Mouse (Mus musculus): Measurements from ENCODE around the gene Eif5a2.

Gene Eif5a2

DNA sequence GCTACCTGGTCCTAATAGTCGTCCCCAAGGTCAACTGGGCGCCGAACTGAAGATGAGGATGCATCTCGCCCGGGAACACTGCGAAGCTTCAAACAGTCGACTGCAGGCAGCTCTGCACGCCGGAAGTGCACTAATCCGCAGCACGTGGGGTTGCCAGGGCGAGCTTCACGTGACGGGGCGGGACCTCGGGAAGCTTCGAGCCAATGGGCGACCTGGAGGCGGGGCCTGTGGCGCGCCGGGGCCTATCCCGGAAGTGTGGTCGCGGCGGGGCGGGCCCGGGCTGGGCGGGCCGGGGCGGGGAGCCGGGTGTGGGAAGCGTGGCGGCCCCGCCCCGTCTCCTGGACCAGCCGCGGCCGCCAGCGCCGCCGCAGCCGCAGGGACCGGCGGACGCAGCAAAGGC is at the start of gene Eif5a2:
Eif5a2 (plus strand) TSS at position 283 of the 400 bp plus-strand sequence.
- ChIA-PET POLR2A (interaction anchor here (1.1 to 3.8 kb wide), 4 partner anchors 24 to 25 kb away, joined by 5 to 45 read pairs (median 22); partner anchors contain the start of gene Rpl22l1 (in 4 of the 4)), CTCF (interaction anchor here in 1 of 4 experiments (0.7 to 1.4 kb wide), 2 partner anchors 35 to 616 kb away, joined by 3 to 5 read pairs; no protein-coding TSS in a partner anchor)

DNA sequence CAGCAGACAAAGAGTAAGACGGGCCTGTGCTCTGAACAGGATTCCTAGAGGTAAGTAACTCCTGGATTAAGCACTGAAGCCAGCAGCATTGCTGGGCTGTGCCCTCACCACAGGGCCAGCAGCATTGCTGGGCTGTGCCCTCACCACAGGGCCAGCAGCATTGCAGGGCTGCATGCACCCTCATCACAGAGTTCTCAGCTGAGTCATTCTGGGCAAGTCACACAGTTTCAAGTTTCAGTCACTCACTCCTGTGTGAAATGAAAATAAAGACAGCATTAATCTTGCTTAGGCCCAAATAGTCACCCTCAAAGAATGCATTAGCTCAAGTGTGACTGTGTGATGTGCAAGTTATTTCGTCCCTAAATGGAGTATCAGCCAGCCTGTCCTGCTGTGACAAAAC is 46.4 kb upstream of the Eif5a2 start:
- ChIA-PET POLR2A (no interaction called here), CTCF (interaction anchor here in 1 of 4 experiments (0.9 to 1.0 kb wide), 2 partner anchors 11 to 12 kb away, joined by 3 to 4 read pairs; no protein-coding TSS in a partner anchor)

DNA sequence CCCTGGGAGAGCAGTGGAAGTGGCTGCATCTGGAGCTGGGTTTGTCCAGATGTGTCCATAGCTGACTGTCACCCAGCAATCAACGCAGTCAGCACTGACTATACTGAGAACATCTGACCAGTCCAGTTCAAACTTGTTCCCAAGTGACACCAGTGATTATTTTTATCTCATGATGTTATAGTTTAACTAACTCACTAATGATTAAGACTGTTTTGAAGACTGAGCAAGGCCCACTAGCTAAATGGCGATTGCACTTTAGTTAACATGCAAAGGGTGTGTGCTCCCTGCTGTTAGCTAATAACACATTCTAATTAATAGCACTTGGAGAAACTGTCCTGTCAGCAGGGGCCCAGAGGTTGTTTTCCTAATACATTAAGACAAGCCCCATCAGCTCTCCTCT is 44.1 kb upstream of the Eif5a2 start:
- POLR2A ChIA-PET: no interaction called here
- CTCF ChIA-PET: interaction anchor here (0.6 to 2.1 kb wide), 4 partner anchors 9 to 14 kb away, joined by 3 to 6 read pairs (median 4); no protein-coding TSS in a partner anchor

DNA sequence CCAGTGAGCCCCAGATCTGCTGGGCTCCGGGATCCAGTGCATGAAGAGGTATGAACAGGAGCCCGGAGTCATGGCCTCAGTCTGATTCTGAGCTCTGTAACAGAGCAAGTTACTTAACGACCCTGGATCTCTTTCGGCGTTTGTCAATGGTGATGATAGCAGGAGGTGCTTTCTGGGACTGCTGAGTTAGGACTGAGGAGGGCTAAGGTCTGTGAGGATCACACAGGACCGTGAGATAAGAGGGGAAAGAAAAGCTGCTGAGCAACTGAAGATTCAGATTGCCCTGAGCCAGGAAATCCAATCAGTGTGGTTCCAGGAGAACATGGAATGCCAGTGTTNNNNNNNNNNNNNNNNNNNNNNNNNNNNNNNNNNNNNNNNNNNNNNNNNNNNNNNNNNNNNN is 40.7 kb upstream of the Eif5a2 start:
- ChIA-PET CTCF (interaction anchor here in 1 of 4 experiments (0.6 kb wide), 1 partner anchor 1272 kb away, joined by 3 read pairs; no protein-coding TSS in a partner anchor), POLR2A (no interaction called here)

DNA sequence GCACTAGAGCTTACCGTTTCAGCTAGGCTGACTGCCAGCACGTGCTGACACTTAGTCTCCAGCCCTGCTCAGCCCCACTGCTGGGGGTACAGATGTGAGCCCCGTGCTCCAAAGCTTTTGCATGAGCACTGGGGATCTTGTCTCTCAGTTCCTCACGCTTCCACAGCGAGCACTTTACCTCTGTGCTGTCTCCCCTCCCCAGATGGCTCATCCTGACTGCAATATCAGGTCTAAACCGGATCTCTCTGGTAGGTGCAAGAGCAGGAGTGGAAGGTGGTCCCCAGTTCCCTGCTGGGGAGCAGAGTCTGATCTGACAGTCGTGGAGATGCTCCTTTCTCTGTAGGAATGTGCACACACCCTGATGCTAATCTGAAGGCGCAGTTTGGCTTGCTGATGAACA is 37.8 kb upstream of the Eif5a2 start:
- POLR2A ChIA-PET: interaction anchor here in 1 of 4 experiments (1.0 kb wide), 1 partner anchor 14 kb away, joined by 3 read pairs; no protein-coding TSS in a partner anchor
- CTCF ChIA-PET: interaction anchor here in 1 of 4 experiments (0.7 to 2.1 kb wide), 2 partner anchors 20 to 33 kb away, joined by 3 to 6 read pairs; no protein-coding TSS in a partner anchor

DNA sequence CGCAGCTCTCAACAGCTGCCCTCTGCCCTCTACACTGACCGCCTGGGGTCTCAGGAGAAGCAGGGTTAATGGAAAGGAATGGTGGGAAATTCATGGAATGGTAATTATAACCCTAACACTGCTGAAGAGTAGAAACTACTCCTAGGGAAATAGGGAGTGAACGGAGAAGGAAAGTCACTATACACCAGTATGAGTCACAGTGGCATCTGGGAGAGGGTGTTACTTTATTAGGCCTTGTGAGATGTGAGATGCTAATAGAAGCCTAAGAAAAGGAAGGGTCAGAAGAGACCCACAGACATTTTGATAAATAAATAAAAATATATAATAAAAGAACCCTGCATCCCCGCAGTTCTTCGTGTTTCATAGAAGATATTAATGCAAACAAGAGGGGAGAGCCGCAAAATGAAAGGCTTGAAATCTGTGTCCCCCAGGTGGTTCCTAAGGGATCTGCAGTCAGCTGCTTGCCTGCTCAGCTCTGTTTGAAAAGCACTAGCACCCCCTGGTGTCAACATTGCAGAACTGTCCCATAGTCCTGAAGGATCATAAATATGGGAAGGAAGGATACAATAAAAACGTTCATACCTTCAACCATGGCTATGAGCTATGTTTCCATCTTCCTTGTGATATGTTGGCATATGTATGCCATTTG is 35.1 kb upstream of the Eif5a2 start:
- ChIA-PET POLR2A (interaction anchor here in 2 of 4 experiments (0.7 to 1.8 kb wide), 4 partner anchors 36 to 1075 kb away, joined by 3 to 8 read pairs (median 4); partner anchors contain the start of gene Rpl22l1 (in 1 of the 2)), CTCF (interaction anchor here (0.6 to 1.9 kb wide), 49 partner anchors 9 to 844 kb away, joined by 3 to 31 read pairs (median 4); partner anchors contain the start of gene Eif5a2 (in 1 of the 4))

DNA sequence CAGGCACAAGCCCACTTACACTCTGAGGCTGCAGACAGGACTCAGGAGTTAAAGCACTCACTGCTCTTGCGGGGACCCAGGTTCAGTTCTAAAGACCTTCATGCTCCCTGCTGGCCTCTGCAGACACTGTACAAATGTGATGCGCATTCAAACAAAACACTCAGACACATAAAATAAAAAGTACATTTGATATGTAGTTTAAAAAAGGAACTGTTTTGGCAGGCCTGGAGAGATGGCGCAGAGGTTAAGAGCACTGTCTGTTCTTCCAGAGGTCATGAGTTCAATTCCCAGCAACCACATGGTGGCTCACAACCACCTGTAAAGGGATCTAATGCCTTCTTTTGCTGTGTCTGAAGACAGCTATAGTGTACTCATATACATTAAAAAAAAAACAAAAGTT is 32.9 kb upstream of the Eif5a2 start:
- ChIA-PET CTCF (no interaction called here), POLR2A (interaction anchor here in 2 of 4 experiments (1.7 to 2.0 kb wide), 2 partner anchors 57 kb away, joined by 4 to 8 read pairs; partner anchors contain the start of gene Rpl22l1 (in 2 of the 2))

DNA sequence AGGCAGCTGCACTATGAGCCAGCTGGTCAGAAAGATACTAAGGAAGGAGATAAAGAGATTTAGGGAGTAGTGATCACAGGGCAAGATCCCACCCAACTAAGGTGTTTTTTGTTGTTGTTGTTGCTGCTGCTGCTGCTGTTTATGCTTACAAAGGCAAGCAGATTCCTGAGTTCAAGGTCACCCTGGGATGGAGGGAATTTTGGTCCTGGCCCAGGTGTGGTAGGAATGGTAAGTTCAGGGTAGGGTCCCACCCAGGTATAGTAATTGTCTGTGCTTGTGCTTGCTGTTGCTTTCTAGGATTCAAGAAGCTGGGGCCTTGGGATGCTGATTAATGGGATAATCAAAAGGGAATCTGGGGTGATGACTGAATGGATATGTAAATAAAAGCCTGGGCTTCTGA is 32.1 kb upstream of the Eif5a2 start:
- POLR2A ChIA-PET: interaction anchor here in 2 of 4 experiments (1.7 to 2.0 kb wide), 2 partner anchors 56 to 57 kb away, joined by 4 to 8 read pairs; partner anchors contain the start of gene Rpl22l1 (in 2 of the 2)
- CTCF ChIA-PET: interaction anchor here in 1 of 4 experiments (0.7 kb wide), 1 partner anchor 844 kb away, joined by 3 read pairs; no protein-coding TSS in a partner anchor

DNA sequence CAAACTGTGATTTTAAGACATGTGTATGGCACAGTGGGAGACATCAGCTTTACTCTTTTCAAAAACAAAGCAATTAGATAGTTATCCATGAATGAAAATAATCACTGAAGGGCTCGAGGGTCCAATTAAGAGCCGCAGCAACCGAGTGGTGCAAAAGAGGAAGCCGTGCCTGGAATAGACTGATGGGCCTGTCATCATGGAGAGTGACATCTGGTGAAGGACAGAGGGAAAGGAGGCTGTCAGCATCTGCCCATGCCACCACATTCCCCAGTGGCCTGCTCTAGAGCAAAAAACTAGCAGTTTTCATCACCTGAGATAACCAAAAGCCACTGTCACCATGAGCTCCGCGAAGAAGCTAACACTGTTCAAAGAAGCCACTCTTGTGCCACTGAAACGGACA is 25.6 kb upstream of the Eif5a2 start:
- ChIA-PET POLR2A (interaction anchor here in 1 of 4 experiments (0.9 kb wide), 1 partner anchor 50 kb away, joined by 4 read pairs; the partner anchor contains the start of gene Rpl22l1), CTCF (interaction anchor here in 1 of 4 experiments (1.6 kb wide), 1 partner anchor 9 kb away, joined by 10 read pairs; no protein-coding TSS in a partner anchor)

DNA sequence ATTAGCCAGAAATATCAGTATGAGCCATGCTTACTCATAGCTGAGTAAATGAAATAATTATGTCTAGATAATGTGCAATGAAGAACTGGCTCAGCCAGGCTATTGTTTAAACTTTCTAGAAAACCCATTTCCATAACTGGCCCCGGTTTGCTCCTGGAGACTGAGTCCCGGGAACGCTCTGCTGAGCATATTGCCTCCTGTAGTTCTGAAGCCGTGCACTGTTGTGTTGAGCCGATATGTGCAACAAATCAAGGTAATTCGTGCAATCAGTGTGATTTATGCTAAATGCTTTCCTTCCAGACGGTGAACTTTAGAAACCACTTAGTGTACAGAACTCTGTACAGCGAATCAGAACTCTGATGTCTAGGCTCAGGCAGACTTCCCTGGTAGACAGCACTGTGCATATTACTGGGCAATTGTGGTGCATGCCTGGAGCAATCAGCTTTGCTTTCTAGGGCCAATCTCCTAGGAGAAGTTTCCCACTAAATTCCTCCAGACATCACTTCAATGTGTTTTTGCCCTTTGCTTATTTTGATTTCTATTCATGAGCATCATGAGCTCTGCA is 19.8 kb upstream of the Eif5a2 start:
- CTCF ChIA-PET: no interaction called here
- POLR2A ChIA-PET: interaction anchor here in 3 of 4 experiments (1.3 to 2.9 kb wide), 3 partner anchors 10 to 45 kb away, joined by 3 to 8 read pairs (median 3); partner anchors contain the start of gene Rpl22l1 (in 2 of the 3)

DNA sequence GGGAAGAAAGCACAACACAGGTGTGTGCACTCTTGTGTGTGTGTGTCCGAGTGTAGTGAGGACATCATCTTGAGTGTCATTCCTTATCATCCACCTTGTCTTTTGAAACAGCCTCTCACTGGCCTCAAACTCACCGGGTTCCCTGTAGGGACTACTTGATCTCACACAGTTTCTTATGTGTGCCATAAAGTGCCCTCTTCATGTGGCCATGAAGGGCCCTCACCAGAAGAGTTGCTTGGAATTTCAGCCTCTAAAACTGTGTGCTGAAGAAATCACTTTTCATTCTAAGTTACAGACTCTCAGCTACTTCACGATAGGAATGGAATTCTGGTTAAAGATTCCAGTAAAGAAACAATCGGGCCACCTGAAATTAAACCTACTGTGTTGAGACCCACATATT is 14.1 kb upstream of the Eif5a2 start:
- ChIA-PET CTCF (no interaction called here), POLR2A (interaction anchor here in 1 of 4 experiments (1.1 kb wide), 1 partner anchor 38 kb away, joined by 3 read pairs; the partner anchor contains the start of gene Rpl22l1)

DNA sequence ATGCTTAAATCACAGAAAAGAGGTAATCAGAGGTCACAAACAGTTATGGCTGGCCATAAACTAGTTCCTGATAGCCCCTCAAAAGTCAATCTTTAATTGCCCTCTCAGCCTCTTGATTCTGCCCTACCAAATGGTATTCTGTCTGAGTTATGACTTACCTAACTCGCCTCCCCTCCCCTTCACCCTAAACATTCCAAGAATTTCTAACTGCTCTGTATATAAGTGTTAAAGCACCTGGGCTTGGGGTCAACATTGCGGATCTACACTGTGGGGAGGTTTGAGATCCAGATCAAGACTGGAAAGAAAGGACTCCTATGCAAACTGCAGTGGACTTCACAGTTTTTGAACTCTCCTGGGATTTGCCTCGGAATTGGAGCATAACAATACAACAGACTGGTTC is 12.9 kb upstream of the Eif5a2 start:
- CTCF ChIA-PET: no interaction called here
- POLR2A ChIA-PET: no interaction called here

DNA sequence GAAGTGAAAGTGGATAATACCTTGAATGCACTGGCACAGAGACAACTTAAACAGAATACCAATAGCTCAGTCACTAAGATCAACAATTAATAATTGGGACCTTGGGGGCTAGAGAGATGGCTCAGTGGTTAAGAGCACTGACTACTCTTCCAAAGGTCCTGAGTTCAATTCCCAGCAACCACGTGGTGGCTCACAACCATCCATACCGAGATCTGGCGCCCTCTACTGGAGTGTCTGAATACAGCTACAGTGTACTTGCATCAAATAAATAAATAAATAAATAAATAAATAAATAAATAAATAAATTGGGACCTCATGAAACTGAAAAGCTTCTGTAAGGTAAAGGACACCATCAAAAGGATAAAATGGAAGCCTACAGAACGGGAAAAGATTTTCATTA is 8.2 kb upstream of the Eif5a2 start:
- CTCF ChIA-PET: interaction anchor here in 1 of 4 experiments (1.3 kb wide), 1 partner anchor 13 kb away, joined by 4 read pairs; no protein-coding TSS in a partner anchor
- POLR2A ChIA-PET: interaction anchor here in 2 of 4 experiments (2.3 to 4.5 kb wide), 2 partner anchors 32 to 33 kb away, joined by 8 to 17 read pairs; partner anchors contain the start of gene Rpl22l1 (in 2 of the 2)

DNA sequence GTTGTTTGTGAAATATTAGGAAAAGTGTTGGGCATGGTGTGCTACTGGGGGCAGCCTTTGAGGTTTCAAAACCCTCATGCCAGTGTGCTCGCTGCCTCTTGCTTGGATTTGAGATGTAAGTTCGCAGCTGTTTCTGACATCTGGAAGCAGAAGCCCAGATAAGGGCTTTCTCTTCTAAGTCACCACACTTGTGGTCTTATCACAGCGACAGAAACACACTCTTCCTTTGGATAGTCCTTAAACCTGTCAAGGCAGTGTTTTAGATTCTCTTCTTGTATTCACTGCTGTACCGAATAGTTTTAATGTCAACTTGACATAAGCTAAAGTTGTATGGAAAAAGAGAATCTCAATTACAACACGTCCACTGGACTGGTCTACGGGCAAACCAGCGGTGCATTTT is 5.7 kb upstream of the Eif5a2 start:
- ChIA-PET POLR2A (interaction anchor here in 2 of 4 experiments (0.9 to 4.5 kb wide), 3 partner anchors 30 to 31 kb away, joined by 3 to 17 read pairs (median 8); partner anchors contain the start of gene Rpl22l1 (in 2 of the 2)), CTCF (no interaction called here)

DNA sequence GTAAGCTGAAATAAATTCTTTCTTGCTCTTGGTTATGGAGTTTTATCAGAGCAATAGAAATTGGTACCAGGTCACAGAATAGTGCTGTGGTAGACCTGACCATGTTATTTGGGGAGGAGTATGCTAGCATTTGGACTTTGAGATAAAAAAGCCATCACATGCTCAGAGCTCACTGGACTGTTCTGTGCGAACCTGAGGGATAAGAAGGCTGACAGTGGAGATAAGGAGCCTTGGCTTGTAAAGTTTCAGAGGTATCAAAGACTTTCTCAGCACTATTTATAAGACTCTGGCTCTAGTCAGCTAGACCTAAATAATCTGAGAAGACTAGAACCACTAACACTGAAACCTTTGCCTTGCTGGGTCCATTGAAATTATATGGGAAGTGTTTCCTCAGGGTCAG is 5.1 kb upstream of the Eif5a2 start:
- POLR2A ChIA-PET: interaction anchor here in 2 of 4 experiments (0.9 to 4.5 kb wide), 2 partner anchors 29 to 30 kb away, joined by 3 to 17 read pairs; partner anchors contain the start of gene Rpl22l1 (in 1 of the 2)
- CTCF ChIA-PET: no interaction called here

DNA sequence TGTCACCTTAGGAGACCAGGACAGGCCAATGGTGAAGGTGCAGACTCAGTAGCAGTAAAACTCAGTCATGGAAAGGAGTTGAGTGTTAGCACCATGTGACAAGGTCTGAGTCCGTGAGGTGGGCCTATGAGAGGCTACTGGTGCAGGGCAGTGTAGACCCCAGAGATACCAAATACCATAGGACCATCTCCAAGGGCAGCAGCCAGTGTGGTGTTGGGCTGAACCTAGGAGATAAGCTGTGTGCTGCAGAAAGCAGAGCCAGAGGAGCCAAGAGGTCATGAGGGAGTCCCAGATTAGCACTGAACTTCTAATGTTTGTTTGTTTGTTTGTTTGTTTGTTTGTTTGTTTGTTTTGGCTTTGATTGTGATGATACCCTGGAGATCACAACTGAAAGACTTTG is 4.6 kb upstream of the Eif5a2 start:
- ChIA-PET CTCF (no interaction called here), POLR2A (no interaction called here)

DNA sequence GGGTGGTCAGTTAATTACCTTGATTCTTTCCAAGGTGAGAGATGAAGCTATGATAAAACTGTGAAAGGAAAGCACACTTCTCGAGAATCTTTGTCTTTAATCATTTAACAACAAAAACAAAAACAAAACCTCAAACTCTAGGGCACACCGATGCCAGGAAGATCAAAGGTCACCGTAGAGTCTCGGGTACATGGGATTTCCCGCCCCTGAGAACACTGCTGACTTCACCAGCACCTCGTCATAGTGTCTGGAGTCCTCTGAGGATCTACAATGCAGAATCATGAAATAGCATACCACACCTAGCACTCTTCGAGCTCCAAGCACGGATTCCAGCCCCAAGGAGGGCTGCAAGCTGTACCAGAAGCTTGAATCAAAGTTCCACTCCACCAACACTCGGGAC is 565 bp upstream of the Eif5a2 start:
- ChIA-PET POLR2A (interaction anchor here (1.1 to 3.8 kb wide), 4 partner anchors 25 kb away, joined by 5 to 45 read pairs (median 22); partner anchors contain the start of gene Rpl22l1 (in 4 of the 4)), CTCF (interaction anchor here in 2 of 4 experiments (0.5 to 1.4 kb wide), 3 partner anchors 34 to 616 kb away, joined by 3 to 5 read pairs (median 3); no protein-coding TSS in a partner anchor)

DNA sequence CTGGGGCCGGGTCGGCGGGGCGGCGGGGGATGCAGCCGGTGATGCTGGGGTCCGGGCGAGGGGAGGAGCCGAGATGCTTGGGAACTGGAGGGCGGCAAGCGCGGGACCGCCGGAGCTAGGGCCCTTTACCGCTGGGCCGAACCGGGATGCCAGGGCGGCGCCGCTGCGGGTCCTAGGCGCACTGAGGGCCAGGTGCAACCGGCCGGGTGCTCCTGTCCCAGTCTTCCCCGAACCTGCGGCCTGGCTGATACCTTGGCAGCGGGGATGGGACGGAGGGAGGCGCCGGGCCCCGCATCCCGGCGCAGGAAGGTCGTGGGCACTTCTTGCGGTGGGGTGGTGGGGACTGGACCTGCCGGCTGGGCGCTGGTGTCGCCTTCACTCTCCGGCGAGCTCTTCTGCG is 346 bp downstream of the Eif5a2 start:
- POLR2A ChIA-PET: interaction anchor here (1.1 to 3.8 kb wide), 4 partner anchors 24 kb away, joined by 5 to 45 read pairs (median 22); partner anchors contain the start of gene Rpl22l1 (in 4 of the 4)
- CTCF ChIA-PET: interaction anchor here in 1 of 4 experiments (1.4 kb wide), 1 partner anchor 35 kb away, joined by 5 read pairs; no protein-coding TSS in a partner anchor

DNA sequence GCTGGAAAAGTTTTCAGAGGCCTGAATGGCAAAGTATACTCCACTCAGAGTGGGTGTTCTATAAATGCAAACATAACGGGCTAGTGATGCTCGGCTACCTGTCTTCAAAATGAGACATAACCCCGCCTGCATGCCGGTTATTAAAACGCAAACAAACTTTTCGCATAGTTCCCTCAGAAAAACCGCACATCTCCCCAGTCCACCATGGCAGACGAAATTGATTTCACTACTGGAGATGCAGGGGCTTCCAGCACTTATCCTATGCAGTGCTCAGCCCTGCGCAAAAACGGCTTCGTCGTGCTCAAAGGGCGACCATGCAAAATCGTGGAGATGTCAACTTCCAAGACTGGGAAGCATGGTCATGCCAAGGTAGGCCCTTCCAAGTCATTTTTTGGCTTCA is 772 bp downstream of the Eif5a2 start:
- POLR2A ChIA-PET: interaction anchor here in 3 of 4 experiments (1.6 to 3.8 kb wide), 4 partner anchors 10 to 24 kb away, joined by 3 to 45 read pairs (median 22); partner anchors contain the start of gene Rpl22l1 (in 3 of the 3)
- CTCF ChIA-PET: no interaction called here

All from embryonic stem cell, embryonic (primary cell).